Mouse (Mus musculus) kidney, adult 11 months (tissue): Measurements from ENCODE around the gene Gmps.

Source experiments
- DNase-seq: peaks from one replicate; pipeline ENCODE4 v3.0.0; 2022

Gene Gmps

GRCm38 (mm10) chr3:63975955-63976908 lies at the start of gene Gmps:
Gmps (plus strand) TSS chr3:63976106.
- DNase-seq, result peak; percentile 94

DNA sequence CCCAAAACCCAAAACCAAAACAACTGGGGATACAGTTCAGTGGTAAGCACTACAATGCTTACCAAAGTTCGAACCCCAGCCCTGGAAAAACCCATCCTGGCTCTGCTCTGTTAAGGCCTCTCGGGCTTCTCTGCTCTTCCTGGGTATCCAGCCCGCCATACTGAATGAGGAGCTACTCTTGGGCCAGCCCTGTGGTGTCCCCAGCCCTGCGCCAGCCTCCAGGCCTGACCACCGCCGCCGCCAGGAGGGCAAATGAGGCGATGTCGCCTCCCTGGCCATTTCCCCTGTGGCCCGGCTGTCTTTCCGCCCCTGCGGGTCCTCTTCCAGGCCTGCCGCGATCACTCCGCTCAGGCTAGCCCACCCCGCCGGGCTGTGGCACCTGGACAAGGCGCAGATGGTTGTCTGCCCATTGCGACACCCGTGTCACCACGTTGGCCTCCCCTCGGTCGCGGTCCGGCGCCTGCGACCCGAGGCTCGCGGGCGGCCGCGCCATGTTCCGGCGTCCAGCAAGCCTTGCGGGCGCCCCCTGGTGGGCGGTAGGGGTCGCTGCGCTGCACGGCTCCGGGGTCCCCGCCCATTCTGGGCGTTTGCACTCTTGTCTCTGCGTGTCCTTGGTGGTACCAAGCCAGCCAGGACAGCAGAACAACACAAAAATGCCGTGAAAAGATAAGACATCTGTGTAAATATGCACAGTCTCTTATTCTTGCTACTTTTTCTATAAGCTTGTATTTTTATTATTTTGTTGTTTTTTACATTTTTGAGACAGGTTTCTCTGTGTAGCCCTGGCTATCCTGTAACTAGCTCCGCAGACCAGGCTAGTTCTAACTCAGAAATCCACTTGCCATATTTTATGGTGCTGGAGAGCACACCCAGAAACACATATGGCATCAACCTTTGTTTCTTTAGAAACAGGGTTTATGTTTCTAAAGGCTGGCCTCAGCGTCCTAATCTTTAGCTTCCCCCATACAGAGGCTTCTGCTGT lies 46.7 kb upstream of the Gmps start, which contains the start of gene E130311K13Rik:
Gene E130311K13Rik, minus strand, starts transcription at position 595 of the 982 bp plus-strand sequence.
- DNase-seq, result peak; percentile 89

DNA sequence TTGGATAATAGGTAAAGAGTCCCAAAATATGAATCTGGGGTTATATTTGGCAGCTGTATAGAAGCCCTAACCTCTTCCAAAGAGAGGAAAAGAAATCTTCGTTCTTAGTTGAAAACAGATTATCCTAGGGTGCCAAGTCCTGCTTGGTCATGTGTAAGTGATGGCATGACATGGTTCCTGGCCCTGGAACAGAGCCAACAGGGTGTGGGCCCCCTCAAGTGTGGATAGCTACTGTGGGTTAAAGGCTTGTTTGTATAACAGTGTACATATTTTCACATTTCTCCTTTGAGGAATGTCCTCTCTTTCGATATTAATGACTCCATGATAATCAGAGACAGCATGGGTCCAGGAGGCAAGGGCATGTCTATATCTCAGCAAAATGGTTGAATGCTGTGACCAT lies 37.0 kb upstream of the Gmps start:
- DNase-seq, result no peak

- no peak for DNase-seq
Observed at GRCm38 (mm10) chr3:63941204-63941850, 34.6 kb upstream of the Gmps start.

DNA sequence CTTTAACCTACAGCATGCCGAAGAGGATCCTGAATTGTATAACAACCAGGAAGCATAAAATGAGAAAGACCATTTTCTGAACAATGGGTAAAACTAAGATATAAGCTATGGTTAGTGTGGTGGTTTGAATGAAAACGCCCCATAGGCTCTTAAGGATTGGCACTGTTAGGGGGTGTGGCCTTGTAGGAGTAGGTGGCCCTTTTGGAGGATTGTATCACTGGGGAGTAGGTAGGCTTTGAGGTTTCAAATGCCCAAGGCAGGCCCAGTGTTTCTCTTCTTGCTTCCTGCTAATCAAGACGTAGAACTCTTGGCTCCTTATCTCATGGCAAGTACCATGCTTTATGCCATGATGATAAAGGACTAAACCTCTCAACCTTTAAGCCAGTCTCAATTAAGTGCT lies 26.1 kb upstream of the Gmps start:
- DNase-seq, result no peak

DNA sequence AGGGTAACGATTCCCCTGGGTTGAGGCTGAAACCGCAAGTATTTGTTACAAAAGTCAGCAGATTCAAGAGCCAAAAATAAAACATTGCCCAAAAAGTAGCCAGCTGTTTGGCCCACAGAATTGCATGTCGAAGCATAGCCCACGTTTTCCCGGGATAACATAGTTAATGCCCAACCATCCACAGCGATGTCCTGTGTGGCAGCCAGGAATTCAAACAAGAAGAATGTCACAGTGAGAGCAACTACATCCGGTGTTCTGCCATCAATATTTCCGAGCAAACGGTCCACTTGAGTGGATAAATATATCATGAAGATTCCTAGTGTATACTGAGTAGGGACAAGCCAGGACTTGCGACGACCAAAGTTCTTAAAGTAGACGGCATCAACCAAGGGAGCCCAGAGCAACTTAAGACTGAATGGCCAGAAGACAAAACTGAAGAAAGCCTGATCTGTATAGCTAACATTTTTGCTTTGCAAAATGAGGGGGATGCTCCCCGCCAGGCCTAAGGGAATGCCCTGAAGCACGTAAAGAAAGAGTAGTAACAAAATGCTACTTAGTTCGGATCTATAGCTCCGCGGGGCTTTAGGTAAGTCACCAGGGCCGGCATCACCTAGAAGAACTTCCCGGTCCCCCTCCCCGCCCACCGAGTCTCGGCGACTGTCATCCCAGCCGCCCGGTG lies 12.3 kb upstream of the Gmps start:
- DNase-seq, result peak; percentile 51

- peak; percentile 99 for DNase-seq
Observed at GRCm38 (mm10) chr3:63964100-63964921, 11.6 kb upstream of the Gmps start, which contains the start of gene Slc33a1. Slc33a1 (minus strand) TSS chr3:63964768.

GRCm38 (mm10) chr3:63964922-63965249 lies 11.0 kb upstream of the Gmps start:
- DNase-seq, result no peak

GRCm38 (mm10) chr3:63965929-63966328 lies 10.0 kb upstream of the Gmps start:
- no peak for DNase-seq

- DNase-seq, result no peak
Observed at GRCm38 (mm10) chr3:63977895-63978294, 2.0 kb downstream of the Gmps start.

GRCm38 (mm10) chr3:63986656-63987055 lies 10.8 kb downstream of the Gmps start:
- DNase-seq, result no peak

GRCm38 (mm10) chr3:63988722-63989440 lies 13.0 kb downstream of the Gmps start:
- no peak for DNase-seq

DNA sequence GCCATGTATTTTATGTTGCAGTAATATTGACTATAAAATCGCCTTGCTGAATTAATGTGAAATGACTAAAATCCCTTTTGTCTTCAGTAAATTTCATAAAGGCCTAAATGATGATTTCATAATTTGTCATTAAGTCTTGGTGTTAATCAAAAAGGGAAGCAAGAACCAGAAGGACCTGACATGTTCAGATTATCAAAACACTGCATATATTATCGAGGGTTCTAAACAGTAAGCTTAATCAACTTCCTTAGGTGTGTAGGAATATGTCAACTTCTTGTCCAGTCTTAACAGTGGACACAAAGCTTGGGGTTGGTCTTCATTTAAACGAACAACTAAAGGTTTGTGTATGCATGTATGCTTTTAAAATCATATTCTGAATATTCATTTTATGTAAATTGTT lies 45.5 kb downstream of the Gmps start:
- DNase-seq, result no peak

DNA sequence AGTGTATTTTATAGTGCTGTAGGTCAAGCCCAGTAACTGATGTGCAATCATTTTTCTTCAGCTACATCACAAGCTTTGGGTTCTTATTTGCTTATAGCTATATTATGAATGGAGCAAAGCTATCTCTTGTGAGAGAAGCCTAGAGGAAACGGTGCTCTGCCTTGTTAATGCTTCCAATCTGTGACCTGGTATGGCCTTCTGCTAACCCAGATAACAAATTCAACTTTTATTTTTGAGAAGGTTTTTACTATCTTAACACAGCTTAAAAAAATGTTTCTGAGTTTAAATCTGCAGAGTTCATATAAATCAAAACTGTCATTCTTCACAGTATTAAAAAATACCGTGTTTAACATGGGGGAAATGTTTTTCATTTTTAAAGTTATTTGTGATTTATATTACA lies 46.0 kb downstream of the Gmps start:
- DNase-seq, result no peak

DNA sequence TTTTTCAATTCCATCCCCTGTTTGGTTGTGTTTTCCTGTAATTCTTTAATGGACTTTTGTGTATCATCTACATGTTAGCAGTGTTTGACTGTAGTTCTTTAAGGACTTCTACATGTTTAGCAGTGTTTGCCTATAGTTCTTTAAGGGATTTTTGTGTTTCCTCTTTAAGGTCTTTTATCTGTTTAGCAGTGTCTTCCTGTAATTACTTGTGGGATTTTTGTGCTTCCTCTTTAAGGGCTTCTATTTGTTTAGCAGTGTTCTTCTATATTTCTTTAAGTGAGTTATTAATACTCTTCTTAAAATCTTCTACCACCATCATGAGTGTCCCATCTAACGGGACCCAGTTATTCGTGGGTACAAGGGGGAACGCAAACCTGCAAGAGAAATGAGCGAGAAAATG lies 53.9 kb downstream of the Gmps start:
- no peak for DNase-seq

DNA sequence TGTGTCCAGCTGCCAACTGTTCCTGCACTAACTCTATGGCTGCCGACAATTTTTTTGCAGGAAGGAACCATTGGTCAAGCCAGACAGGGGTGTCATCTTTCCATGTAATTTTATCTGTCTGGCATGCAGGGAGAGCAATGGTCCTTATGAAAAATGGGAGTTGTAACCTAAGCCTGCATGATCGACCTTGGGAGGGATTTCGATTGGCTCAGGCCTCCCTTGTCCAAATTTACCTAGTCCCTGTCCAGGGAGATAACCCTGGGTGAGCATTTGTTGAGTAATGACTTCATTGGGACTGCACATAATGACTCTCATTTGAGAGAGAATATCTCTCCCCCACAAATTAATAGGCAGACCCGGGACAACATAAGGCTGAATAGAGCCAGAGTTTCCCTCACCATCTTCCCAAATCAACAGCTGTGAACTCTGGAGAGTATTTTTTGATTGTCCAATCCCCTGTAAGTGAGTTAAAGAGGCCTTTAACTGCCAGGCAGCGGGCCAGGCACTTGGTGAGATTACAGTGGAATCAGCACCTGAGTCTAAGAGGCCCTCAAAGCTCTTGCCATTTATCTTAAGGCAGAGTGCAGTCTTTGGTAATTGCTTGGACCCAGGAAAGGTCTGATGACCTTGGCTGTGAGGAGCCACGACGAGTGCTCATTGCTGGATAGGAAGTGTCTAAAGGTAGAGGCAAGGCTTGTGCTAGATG lies 62.4 kb downstream of the Gmps start:
- no peak for DNase-seq

- DNase-seq, result peak; percentile 66
Observed at GRCm38 (mm10) chr3:64039818-64040784, 64.2 kb downstream of the Gmps start.
